Mouse (Mus musculus) liver, embryonic 14.5 days (tissue): ENCODE data around the gene Acly.

Experiments used
- CTCF ChIP-seq: IDR thresholded peaks from 2 replicates; pipeline ENCODE4 v1.5.1; 2016; ENCODE audit warnings: antibody characterized with exemption, low read depth, control low read depth
- EP300 ChIP-seq: IDR thresholded peaks from 2 replicates; pipeline ENCODE4 v1.6.1; 2016; ENCODE audit warnings: antibody characterized with exemption, low read depth

DNA sequence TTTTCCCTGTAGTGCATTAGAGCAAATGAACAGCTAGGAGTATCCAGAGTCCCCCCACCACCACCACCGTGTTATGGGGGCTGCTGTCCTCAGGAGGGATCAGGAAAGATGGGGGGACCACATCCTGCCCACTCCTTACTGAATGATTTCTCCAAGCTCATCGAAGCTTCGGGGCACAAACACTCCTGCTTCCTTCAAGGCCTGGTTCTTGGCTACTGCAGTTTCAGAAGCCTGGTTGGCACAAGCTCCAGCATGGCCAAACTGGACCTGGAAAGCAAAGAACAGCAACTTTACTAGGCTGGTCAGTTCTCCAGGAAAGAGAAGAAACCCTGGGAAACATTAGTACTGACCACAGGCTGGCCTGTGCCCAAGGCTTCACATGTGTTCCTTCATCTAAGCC, 43.3 kb downstream of the Acly start:
- TF ChIP-seq EP300 (no peak), CTCF (no peak)
